Mouse (Mus musculus) CD4-positive, CD25-positive, alpha-beta regulatory T cell, adult 2 months (primary cell): ENCODE results near the gene Plch2.
A peak's percentile ranks its signal among the peaks of the same experiment; 100 is the strongest.
"Not testable (repeated sequence)": the region's sequence is repeated elsewhere in the genome, so short reads cannot be mapped to it uniquely, and the experiment has no call there.

Experiments
- DNase-seq: peaks from one replicate; pipeline ENCODE4 v3.0.0-alpha.2; 2012; ENCODE audit warnings: low read depth, low spot score

Gene Plch2

DNA sequence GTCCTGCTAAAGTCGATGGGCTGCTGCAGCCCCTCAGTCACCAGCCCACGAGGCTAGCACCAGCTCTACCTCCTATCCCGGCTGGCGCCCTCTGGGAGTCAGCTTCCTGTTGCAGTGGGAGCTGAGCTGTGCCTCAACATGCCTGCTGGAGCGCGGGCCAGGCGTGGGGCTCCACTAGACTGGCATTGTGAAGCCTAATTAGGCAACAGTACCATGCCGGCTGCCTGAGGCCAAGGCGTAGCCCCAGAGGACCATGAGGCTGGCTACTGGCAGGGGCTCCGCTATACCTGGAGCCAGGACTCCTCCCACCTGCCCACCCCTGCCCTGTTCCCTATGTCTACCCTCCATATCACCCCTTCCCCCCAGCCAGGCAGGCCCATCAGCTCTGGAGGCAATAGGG is at the start of gene Plch2:
Gene Plch2, minus strand, starts transcription at position 61 of the 400 bp plus-strand sequence.
- DNase-seq: no peak

DNA sequence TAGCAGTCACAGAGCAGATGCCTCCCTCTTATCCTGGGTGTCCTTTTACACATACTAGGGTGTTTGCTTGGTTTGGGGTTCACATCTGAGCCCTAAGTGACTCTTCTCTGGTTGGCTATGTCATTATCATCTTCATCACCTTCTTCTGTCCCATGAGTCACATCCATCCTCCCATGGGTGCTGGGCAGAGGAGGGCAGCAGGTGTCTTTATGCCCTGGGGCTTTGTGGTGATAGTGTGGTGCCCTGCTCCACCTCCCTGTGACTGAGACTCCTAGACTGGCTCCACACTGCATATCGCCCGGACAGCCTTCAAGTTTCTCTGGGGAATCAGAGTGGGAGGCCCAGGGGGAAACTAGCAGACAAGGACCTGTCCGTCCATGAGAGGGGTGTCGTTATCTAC is 42.0 kb upstream of the Plch2 start:
- DNase-seq: no peak

DNA sequence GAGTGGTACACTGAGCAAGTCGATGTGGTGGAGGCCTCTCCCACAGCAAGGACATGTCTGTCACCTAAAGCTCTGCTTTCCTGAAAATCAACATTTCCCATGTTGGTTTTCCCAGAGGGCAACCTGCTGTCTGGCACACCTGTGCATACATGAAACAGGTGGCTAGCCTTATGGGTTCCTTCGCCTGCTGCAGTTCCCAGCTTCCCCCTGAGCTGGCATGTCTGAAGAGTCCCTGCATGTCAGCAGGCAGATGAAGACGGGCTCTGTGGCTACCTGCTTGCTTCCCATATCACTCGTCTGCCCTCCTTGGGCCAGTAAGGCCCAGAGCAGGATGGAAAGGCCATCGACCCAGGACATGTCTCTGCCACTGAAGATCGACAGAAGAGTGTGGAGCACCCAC is 40.9 kb upstream of the Plch2 start:
- no peak for DNase-seq

DNA sequence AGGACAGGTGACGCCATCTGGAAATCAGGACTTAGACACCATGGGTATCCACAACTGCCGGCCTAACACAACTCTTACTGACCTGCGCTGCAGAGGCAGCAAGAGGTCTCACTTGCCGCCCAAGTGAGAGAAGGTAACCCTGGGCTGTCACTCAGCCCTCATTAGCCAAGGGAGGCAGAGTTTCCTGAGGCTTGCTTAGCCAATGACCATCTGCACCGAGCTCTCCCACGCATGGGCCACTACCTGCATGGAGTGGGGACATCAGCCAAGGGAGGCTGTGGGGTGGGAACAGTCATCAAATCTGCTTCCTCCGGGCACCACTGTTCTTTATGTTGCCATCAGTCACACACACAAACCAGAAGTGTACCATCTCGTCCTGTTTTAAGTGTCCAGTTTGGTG is 39.4 kb upstream of the Plch2 start:
- DNase-seq: no peak

DNA sequence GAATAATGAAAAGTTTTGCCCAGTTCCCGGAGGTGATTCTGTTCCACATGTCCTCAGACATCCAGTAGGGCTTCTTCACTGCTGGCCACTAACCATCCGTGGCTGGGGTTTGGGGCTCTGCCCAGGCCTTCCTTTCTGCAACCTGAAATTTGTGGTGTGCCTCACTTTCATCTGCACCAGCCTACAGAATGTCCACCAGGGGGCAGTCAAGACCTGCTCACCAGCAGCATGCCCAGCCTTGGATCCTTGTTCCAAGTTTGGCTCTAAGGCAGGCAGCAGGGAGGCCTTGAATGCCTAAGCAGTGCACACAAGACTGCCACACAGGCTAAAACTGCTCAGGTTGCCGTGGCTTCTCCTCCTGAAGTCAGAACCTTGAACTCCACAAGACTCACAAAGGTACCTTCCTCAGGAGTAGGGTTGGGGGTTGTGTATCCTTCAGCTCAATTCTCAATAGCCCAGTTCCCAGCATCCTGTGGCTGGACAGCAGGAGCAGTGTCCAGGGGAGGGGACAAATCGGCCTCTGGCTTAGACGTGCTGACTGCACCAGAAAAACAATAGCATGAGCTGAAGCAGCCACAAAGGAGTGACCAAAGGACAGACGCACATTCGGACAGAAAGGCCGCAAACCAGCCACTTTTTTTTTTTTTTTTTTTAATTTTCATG is 38.8 kb upstream of the Plch2 start:
- peak; percentile 93 for DNase-seq

DNA sequence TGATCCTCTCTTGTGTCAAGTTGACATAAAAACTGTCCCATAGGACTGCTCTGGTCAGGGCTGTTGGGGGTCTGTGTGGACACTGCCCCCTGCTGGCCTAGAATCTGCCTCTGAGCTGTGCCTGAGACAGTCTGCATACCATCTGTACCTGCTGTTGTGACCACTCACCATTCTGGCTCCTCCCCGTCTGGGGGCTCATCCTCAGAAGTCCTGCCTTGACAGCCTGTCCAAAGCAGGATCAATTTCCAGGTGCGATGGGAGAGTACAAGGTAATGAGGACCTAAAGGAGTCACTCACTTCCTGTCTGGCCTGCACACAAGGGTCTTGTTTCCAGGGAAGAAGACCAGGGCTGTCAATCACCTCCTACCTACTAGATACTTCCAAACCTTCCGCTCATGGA is 38.0 kb upstream of the Plch2 start:
- DNase-seq: peak; percentile 78

DNA sequence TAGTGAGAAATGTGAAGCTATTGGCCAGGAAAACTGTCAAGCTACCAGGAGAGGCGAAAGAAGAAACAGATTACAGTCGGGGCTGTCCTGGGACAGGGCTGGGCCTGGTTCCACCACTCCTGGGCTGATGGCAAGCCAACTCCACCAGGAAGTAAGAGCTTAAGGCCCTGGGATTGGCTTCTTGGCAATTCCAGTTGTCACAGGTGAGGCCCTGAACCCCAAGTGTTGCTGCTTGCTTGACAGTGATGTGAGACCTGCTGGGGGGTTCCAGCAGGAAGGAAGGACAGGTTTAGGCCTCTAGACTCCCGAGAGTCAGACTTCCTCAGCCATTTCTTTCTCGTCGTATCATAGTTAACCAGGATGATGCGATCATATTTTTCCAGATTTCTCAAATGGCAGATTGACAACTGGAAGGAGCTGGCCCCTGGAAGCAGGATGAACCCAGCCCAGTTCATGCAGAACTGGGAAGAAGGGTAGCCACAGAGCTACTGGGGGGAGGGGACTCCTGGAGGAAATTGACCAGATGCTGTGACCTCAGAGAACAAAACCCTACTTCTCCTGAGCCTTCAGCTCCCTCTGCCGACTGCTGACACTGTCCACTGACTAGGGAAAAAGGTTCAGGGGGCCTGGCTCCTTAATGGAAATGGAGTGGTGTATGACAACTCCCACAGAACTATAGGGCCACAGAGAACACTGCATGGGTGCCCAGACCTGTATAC is 37.0 kb upstream of the Plch2 start:
- no peak for DNase-seq

DNA sequence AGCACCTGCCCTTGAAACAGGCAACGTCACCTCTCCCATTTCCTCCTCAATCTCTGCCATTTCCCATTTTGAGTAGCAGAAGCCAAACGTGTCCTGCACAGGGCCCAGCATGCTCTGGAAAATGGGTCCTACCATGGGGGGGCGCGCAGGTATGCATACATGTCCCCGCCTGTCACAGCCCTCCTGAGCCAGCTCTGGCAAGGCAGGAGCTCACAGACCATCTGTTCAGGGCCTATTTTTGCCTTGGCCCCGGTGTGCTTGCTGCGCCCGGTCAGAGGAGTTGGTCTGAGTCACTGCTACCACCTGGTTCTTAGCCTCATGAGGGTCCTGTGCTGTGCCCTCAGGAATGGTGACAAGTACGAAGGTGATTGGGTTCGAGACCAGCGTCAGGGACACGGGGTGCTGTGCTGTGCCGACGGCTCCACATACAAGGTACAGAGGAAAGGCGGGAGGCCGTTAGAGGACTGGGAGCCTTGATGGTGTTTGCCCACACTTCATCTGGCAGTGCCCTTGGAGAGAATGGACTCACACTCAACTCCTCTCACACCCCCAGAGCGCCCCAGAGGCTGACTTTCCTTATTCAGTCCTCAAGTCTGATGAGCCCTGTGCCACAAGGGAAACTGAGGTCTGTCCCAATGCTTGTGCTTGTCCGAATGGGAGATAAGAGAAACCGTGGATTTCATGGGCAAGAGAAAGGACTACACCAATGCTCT is 36.3 kb upstream of the Plch2 start:
- no peak for DNase-seq

DNA sequence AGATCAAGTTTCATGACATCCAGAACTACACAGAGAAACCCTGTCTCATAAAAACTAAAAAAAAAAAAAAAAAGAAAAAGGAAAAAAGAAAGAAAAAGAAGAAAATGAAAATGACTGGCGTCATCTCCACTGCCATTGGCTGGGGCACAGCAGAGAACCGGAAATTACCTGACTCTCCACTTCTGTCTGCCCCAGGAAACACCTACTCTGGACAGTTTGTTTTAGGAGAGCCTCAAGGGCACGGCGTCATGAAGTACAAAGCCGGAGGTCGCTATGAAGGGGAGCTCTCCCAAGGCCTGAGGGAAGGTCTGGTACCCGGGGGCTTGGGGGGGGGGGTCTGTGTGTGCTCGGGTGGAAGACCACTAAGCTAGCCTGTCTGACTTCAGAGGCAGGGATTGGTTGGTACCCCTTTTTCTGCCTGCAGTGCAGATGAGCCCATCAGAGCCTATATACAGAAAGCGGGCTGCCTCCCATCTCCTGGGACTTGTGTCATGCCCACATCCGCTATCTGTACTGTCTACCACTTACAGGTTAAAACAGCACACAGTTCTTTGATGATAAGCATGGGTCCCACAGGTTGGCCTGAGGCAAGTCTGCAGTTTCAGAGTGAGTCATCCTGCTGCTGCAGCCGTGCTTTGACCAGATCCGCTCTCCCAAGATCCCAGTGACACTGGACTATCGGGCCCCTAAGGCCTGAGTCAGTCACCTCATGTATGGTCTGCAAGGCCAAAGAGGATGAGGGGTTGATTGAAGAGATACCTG is 34.3 kb upstream of the Plch2 start:
- peak; percentile 33 for DNase-seq

DNA sequence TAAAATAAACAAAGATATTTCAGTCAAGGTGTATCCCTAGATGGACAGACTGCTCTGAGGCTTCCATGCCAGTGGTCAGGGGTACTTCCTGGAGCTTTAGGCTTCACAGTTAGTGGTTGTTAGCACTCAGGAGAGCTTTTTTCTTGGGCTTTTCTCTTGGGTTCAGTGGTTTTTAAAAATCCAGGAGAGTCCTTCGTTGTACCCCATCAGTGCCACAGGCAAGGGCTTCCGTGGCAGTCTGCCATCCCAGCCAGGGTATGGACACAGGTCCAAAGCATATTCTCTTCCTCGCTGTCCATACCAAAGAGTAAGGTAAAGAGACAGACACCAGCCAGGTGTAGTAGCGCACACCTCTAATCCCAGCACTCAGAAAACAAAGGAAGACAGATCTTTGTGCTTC is 33.6 kb upstream of the Plch2 start:
- no peak for DNase-seq

DNA sequence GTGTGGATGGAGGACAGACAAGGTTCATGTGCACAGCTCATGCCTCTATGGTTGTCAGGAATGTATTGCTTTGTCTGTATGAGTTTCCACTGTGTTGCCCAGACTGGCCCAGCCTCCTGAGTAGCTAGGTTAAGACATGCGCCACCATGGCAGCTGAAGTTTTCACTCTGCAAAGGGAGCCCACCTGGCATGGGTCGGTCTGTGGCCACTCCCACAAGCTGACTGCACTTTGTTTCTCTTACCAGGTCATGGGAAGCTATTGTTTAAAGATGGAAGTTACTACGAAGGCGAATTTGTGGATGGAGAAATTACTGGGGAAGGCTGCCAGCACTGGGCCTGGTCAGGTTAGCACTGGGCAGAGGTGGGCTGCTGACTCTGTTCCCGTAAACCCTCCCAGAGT is 32.7 kb upstream of the Plch2 start:
- no peak for DNase-seq

DNA sequence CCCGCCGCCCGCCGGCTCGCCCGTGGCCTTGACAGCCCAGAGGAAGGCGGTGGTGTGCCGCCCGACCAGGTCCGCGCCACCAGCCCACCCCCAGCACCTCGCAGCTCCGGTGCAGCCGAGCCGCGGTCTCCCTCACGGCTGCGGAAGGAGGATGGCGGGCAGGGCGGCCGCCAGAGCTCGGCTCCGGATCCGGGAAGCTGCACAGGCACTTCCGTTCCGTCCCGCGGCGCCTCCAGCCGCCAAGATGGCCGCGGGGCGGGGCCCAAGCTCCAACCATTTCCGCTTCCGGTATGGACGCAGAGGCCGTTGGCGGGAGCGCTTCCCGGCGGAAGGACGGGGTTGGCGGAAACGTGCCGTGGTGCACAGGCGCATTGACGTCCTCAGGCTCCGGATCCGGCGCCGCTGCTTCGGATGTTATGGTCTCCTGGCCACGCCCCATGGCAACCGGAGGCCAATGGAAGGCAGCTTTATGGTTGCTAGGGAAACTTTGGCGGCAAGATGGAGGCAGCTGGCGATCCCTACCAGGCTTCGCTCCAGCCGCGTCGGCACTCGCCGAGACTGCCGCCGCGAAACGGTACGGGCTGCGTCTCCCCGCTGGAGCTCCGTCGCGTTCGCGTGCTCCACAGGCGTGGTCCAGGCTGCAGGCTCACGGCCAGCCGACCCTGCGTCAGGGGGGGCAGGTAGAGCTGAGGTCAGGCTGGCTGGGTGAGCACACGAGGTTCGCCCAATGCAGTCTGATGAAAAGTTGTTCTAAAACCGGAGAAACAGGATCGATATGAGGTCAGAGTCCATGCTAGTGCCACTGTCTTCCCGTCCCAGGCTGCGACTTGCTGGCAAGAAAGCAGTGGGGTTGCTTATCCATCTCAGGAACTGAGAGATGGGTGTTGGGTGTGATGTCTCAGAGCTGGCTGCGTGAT is 29.8 kb upstream of the Plch2 start, which contains the start of the genes Rer1 and Morn1:
Gene Rer1, minus strand, starts transcription at position 275 of the 917 bp plus-strand sequence.
Gene Morn1, plus strand, starts transcription at position 470 of the 917 bp plus-strand sequence.
- peak; percentile 100 for DNase-seq

DNA sequence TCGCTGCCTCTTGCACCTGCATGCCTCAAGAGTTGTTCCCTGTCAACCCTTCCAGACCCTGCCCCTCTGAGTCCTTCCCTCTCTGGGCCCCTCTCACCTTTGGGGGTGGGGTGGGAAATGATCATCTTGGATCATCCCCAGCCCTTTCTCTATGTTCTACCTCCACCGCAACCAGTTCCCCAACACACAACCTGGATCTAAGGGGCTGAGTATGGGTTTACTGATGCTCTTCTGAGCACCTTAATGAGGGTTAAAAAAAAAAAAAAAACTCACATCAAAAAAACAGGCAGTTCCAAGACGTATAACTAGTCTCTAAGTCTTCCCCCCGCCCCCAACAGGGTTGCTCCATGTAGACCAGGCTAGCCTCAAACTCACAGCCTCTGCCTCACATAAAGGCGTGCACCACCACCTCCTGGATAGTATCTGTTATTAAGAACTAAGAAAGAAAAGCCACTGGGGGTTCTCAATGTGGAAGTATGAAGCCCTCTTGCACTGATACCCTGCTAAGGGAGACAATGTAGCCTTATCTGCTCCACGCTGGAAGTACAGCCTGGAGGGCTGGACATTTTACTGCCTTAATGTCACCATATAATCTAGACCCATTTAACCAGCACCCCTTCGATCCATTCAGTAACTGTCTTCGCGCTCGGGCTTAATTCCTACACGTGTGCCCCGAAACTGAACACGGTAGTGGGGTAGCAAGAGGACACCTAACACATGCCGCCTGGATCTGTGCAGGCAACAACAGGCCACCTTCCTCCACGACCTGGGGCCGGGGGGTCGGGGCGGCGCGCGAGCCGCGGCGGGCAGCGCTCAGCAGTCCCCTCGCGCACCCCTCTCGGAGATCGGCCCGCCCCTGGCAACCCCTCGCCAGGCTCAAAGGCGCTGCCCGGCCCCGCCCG is 28.9 kb upstream of the Plch2 start:
- DNase-seq: peak; percentile 40

DNA sequence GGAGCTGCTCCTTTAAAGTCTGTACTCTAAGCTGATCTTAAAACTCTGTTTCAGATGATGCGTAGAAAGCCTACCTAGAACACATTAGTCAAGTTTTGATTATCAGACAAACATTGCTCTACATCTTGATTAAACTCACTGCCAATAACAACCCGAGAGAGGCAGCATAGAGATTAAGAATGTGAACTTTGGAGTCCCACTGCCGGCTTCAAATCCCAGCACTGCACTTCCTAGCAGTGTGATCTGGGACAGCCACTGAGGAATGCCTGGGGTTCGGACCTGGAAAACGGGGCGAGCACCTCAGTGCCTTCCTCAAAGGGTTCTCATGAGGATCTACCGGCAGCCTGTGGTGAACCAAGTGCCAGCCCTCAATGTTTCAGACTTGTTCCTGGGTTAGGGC is 27.8 kb upstream of the Plch2 start:
- no peak for DNase-seq

DNA sequence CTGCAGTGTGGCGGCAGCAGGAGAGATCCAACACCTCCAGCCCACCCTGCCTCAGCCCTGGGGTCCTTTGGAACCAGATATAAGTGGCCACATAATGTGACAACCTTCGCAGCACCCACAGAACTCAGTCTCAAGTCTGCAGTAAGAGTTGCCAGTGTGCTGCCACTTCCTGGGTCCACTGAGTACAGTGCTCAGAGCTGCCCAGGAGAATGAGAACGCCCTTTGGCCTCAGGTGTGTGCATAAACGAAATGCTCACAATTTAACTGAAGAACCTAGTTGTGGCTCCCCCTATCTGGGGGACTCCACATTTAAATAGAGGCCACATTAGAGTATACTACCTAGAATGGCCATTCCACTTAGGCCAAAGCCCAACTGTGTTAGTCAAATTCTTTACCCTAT is 27.0 kb upstream of the Plch2 start:
- no peak for DNase-seq

DNA sequence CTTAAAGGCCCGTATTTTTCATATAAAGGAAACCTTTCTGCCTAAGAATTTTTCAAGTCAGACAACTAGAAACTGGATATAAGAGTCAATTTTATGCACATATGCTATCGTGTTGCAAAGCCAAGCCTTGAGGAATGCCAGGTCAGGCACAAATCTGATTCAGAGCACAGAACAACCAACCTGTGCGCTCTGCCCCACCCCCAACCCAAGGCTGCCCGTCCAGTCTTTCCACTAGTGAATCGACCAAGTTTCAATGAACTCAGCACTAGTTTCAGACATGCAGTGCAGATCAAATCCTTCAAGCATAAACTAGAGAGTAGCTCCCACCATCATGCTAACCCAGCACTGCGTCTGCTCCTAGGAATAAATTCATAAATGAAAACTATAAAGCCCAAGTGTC is 23.1 kb upstream of the Plch2 start:
- DNase-seq: no peak

DNA sequence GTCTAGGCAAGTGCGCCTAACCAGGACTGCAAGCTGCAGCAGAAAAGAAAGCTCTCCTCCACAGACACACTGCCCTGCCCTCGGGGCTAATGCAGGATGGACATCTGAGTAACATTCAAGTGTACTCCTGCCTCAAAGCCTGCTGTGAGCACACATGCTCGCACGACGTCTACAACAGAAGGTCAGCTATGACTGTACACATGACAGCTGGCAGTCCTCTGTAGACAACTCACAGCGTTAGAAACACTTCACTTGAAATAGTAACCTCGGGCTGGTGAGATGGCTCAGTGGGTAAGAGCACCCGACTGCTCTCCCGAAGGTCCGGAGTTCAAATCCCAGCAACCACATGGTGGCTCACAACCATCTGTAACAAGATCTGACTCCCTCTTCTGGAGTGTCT is 22.2 kb upstream of the Plch2 start:
- DNase-seq: not testable (repeated sequence)

DNA sequence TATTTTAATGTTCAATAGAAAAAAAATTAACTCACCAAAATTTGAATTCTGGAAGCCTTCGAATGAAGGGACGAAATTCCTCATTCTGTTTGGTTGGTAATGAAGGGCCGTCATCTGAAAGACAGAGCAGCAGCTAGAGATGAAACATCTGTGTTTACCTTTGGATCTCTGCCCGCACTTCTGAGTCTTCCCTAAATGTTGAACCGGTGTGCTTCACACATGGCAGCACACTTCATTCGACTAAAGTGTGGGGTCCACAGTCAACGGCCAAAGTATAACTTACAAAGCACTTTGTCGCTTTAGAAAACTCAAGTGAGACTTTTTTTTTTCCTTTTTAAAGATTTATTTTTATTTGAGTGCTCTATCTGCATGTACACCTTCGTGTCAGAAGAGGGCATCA is 20.1 kb upstream of the Plch2 start:
- no peak for DNase-seq

DNA sequence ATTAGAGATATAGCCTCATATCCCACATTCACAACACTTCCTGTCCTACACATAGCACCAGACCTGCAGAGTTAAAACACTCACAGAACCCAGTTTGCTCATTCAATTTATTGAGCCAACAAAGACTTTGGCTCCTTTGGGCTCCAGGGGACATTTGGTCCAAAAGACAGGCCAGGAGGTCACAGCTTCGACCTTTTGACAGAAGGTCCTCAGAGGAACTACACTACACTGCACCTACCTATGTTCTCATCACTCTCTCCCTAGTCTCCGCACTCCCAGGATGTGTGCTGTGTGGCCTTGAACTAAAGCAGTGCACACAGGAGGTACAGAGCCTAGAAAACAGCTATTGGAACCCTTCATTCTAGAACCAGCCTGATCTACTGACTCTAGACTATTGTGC is 19.2 kb upstream of the Plch2 start:
- DNase-seq: no peak

DNA sequence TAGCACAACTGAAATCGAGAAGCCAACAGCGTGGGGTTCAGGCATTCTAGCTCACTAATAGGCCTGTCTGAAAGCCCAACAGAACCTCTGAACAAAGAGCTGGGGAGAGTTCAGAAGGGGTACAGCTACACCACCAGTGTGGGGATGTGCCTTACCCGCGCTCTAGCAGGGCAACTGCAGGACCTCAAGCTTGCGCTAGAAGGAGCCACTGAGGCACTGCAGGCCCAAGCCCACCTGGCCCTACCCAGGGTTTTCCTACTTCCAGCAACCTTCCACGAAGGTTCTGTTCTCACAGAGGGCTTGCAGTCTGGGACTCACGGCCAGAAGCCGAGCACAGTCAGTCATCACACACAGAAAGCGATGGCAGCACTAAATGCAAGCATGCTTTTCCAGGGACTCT is 18.6 kb upstream of the Plch2 start:
- no peak for DNase-seq
